Mouse (Mus musculus) gastrocnemius, adult 2 months (tissue): ENCODE results near the gene Cav3. TPM values are rescaled to one million over a fixed set of nuclear protein-coding genes. Genes with fewer than 3 reads are reported as not detected.

ENCODE experiments used
- DNase-seq: peaks from one replicate; pipeline ENCODE4 v3.0.0; 2022
- H3K27ac ChIP-seq: fragments of 200-600 bp; 2 replicates; pipeline ENCODE4 v1.8.1; 2022; ENCODE audit warnings: mild to moderate bottlenecking
- H3K4me3 ChIP-seq: fragments of 200-600 bp; 2 replicates; pipeline ENCODE4 v1.8.1; 2022; ENCODE audit warnings: mild to moderate bottlenecking, moderate library complexity
- CTCF ChIP-seq: fragments of 200-600 bp; IDR thresholded peaks from 2 replicates; pipeline ENCODE4 v1.8.1; 2022; ENCODE audit warnings: antibody characterized with exemption, mild to moderate bottlenecking, moderate library complexity
- intact Hi-C: fragments of 180-260 bp; cut with DNase I; formaldehyde crosslinking; loops from one replicate; pipeline ENCODE4 v1.15.1; 2025
- total RNA-seq, 2 experiments: library from RNA; stranded (reverse); gene quantifications; 2 replicates each; pipeline ENCODE4 v1.2.3; 2021

The Cav3 gene
- total RNA-seq, 2 experiments from 2014 or later = 65.6 to 68.2 TPM

- TF ChIP-seq CTCF = no peak
- intact Hi-C loops = loop anchor here (10.0 kb wide), 1 partner anchor 197 kb away; the partner anchor contains the start of gene Rad18
- no peak overlapping the region for H3K27ac ChIP-seq
- DNase-seq = no peak
- no peak overlapping the region for H3K4me3 ChIP-seq
These were observed 38.2 kb downstream of the Cav3 start for GRCm38 (mm10) chr6:112497456-112497855.

DNA sequence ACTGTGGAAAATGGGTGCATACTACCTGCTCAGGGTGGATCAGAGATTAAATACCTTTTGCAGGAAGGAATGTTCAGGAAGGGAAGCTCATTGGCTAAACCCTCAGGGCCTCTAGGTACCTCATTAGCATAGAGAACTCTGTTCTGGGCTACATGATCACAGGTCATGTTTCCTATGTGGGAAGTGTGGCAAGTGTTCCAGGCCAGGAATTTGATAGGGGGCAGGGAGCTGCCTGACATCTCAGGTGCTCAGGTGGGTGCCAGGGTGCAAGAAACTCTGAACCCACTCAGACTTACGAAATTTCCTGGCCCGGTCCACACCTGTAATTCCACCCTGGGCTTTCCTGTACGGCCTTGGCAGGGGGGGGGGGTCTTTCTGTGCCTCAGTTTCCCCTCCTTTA lies 39.4 kb downstream of the Cav3 start:
- Histone ChIP-seq H3K4me3 (no peak overlapping the region), H3K27ac (no peak overlapping the region)
- no peak for DNase-seq
- no peak for TF ChIP-seq CTCF
- intact Hi-C loops = loop anchor here (10.0 kb wide), 1 partner anchor 196 kb away; the partner anchor contains the start of gene Rad18

DNA sequence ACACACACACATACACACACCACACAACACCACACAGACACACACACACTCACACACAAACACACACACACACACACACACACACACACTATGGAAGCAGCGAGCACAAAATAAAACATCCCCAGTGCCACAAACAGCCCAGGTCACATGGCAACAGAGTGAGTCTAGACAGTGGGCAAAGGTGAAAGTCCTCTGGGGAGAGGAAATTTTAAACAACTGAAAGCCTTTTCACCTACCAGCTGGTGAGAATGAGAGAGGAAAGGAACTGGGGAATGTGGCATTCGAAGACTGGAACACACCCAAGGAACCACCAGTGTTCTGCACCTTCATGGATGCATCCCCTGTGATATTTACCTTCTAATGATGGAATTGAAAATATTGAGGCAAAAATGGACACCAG lies 40.2 kb downstream of the Cav3 start:
- intact Hi-C loops = loop anchor here (10.0 kb wide), 1 partner anchor 195 kb away; the partner anchor contains the start of gene Rad18
- H3K27ac ChIP-seq = no peak overlapping the region
- TF ChIP-seq CTCF = no peak
- DNase-seq = no peak
- no peak overlapping the region for H3K4me3 ChIP-seq

DNA sequence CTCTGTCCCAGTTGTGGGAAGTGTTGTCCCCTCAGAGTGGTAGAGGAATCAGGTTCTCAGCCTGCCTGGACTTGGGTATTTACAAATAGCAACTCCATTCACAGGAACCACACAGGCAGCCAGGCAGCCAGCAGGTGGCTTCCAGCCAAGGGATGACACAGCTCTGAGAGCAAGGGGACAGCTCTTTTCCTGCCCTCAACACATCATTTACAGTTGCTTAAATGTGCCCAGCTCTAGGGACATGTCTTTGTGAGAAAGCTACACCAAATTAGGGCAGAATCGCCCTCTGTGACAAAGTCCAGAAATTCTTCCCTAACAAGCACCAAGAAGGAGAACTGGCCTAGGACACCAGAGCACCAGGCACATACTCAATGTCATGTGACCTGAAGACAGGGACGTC lies 41.9 kb downstream of the Cav3 start:
- peak; percentile 63 for DNase-seq
- no peak for TF ChIP-seq CTCF
- no peak overlapping the region for H3K27ac ChIP-seq
- intact Hi-C loops = no loop called here
- no peak overlapping the region for H3K4me3 ChIP-seq

DNA sequence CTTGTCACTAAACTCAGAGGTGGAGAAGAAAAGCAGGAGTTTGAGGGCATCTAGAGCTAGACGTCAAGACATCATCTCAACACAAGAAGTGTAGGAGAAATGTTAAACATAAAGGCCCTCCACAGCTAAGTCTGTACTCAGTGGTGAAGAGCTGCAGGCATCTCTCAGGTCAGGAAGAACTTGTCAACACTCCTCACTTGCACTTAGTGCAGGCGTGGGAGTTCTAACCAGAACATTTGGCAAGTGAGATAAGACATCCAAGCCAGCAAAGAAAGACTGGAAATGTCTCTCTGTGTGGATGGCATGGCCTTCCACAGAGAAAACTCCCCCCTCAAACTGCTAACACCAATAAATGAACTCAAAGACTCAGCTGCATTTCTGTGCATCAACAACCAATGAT lies 48.3 kb downstream of the Cav3 start:
- no peak for DNase-seq
- intact Hi-C loops = no loop called here
- no peak overlapping the region for H3K4me3 ChIP-seq
- no peak for TF ChIP-seq CTCF
- H3K27ac ChIP-seq = no peak overlapping the region

DNA sequence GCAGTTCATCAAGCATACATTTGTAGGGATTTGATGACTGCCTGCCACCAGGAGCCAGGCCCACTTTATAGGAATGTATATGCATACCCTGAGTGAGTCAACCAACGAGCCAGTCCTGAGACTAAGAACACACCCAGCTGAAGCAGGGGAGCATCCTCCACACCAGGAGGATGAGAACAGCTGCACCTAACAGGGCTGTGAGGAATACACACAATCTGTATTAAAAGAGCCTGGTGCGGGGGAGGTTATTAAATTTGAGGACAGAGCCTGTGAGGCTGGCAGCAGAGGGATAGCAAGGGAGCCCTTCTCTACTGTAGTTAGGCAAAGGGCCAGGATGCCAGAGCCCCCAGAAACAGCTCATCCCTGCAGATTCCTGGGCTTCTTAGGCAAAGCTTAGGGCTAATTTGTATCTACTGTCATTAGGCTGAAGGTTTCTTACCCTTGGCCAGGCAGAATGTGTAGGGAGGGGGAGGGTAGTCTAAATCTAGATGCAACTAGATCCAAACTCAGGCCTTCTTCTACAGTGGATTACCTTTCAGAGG lies 50.4 kb downstream of the Cav3 start:
- no peak for TF ChIP-seq CTCF
- Histone ChIP-seq H3K27ac (no peak overlapping the region), H3K4me3 (no peak overlapping the region)
- no peak for DNase-seq
- intact Hi-C loops = no loop called here

- no peak for TF ChIP-seq CTCF
- DNase-seq = no peak
- Histone ChIP-seq H3K27ac (no peak overlapping the region), H3K4me3 (no peak overlapping the region)
- intact Hi-C loops = no loop called here
These were observed 51.0 kb downstream of the Cav3 start for GRCm38 (mm10) chr6:112510346-112510745.

GRCm38 (mm10) chr6:112514591-112514990 lies 55.3 kb downstream of the Cav3 start:
- TF ChIP-seq CTCF = no peak

GRCm38 (mm10) chr6:112516496-112516895 lies 57.2 kb downstream of the Cav3 start:
- DNase-seq = no peak
- TF ChIP-seq CTCF = no peak
- Histone ChIP-seq H3K4me3 (no peak overlapping the region), H3K27ac (no peak overlapping the region)
- intact Hi-C loops = no loop called here

More at GRCm38 (mm10) chr6:112514591-112514990, 55.3 kb downstream of the Cav3 start:
- Histone ChIP-seq H3K27ac (no peak overlapping the region), H3K4me3 (no peak overlapping the region)
- intact Hi-C loops = no loop called here
- DNase-seq = no peak

DNA sequence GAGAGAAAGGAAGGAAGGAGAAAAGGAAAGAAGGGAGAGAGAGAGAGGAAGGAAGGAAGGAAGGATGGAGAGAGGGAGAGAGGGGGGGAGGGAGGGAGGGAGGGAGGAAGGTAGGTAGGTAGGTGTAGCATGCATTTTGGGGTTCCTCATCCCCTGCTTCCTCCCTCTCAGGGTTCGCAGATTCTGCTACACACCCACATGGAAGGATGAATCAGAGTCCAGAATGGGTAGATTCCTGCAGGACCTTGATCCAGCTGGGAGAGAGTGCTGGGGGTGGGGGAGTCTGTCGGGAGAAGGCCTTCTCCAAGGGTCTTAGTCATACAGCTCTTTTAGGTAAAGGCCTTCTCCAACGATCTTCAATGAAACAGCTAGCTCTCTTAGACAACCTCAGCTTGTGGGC lies 58.3 kb downstream of the Cav3 start:
- no peak for TF ChIP-seq CTCF
- Histone ChIP-seq H3K27ac (no peak overlapping the region), H3K4me3 (no peak overlapping the region)
- intact Hi-C loops = no loop called here
- DNase-seq = no peak

DNA sequence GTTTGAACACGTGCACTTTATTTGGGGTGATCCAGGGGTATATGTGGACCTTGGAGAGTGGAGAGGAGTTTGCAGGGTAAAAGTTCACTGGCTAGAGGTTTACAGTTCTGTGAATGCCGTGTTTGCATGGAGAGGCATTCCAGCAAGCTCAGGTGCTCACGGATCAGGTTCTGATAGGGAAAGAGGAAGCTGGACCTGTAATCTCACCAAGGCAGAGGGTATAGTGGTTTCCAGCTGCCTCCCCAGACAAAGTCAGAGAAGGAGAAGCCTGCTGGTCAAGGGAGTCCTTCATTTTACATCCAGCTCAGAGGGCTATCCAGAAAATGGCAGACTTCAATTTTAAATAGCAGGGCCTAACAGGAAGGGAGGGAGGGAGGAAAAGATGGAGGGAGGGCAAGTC lies 58.7 kb downstream of the Cav3 start:
- intact Hi-C loops = no loop called here
- no peak overlapping the region for H3K4me3 ChIP-seq
- no peak overlapping the region for H3K27ac ChIP-seq
- no peak for DNase-seq
- no peak for TF ChIP-seq CTCF

Other genes with a start within 250 kb of the Cav3 start
- 100 to 1,000 TPM in 1 of 2 experiments, 10 to 100 TPM in 1; 70.8 to 175 TPM for gene Lmcd1, start 185.7 kb upstream of the Cav3 start, total RNA-seq
- gene Ssu2, start 71.5 kb upstream of the Cav3 start, total RNA-seq = under 1 TPM; 0.64 to 0.75 TPM
- under 1 TPM; 0.05 to 0.25 TPM for gene Oxtr, start 30.4 kb downstream of the Cav3 start, total RNA-seq
- gene Rad18, start 237.2 kb downstream of the Cav3 start, total RNA-seq = 1 to 10 TPM in 1 of 2 experiments, under 1 TPM in 1; 0.92 to 1.4 TPM